Mouse (Mus musculus) embryonic facial prominence, embryonic 15.5 days (tissue): ENCODE results near the gene March6. TPM values are rescaled to one million over a fixed set of nuclear protein-coding genes. Genes with fewer than 3 reads are reported as not detected.
A peak's percentile ranks its signal among the peaks of the same experiment; 100 is the strongest.

Experiments used
- ATAC-seq: fragments of 200-750 bp; cut with Nextera tagmentation; 2 replicates; pipeline ENCODE4 v1.8.0; 2017; ENCODE audit warnings: low read depth, moderate TSS enrichment; ENCODE audit not compliant: insufficient number of reproducible peaks, low FRiP score, low TSS enrichment
- H3K27ac ChIP-seq: fragments of 300-500 bp; sonication (generic); replicated peaks from 2 replicates; pipeline ENCODE4 v1.5.1; 2015; ENCODE audit warnings: mild to moderate bottlenecking, inconsistent platforms
- H3K27me3 ChIP-seq: fragments of 300-500 bp; sonication (generic); 2 replicates; pipeline ENCODE4 v1.6.1; 2015; ENCODE audit warnings: inconsistent platforms
- H3K36me3 ChIP-seq: fragments of 300-500 bp; sonication (generic); 2 replicates; pipeline ENCODE4 v1.6.1; 2015; ENCODE audit warnings: mild to moderate bottlenecking, inconsistent platforms
- H3K4me1 ChIP-seq: fragments of 300-500 bp; sonication (generic); 2 replicates; pipeline ENCODE4 v1.6.1; 2015; ENCODE audit warnings: inconsistent platforms
- H3K4me2 ChIP-seq: fragments of 300-500 bp; sonication (generic); replicated peaks from 2 replicates; pipeline ENCODE4 v1.6.1; 2015; ENCODE audit warnings: mild to moderate bottlenecking, inconsistent platforms
- H3K4me3 ChIP-seq: fragments of 300-500 bp; sonication (generic); replicated peaks from 2 replicates; pipeline ENCODE4 v1.5.1; 2015; ENCODE audit warnings: mild to moderate bottlenecking, inconsistent platforms
- H3K9ac ChIP-seq: fragments of 300-500 bp; sonication (generic); 2 replicates; pipeline ENCODE4 v1.6.1; 2015; ENCODE audit warnings: inconsistent platforms
- H3K9me3 ChIP-seq: fragments of 300-500 bp; sonication (generic); replicated peaks from 2 replicates; pipeline ENCODE4 v1.6.1; 2016; ENCODE audit warnings: inconsistent platforms
- WGBS: fragments of 180-500 bp; shearing (Covaris S2); methylation state at CpG from one replicate; pipeline ENCODE4 v1.1.7; 2015; 5-methylcytosine and 5-hydroxymethylcytosine counted together
- polyA plus RNA-seq: library from polyadenylated mRNA; unstranded; fragments of >200 nt; fragmentation: Nextera tagmentation; extraction: Ambion mirVana; gene quantifications from 2 replicates; pipeline ENCODE4 v1.2.1, GENCODE M21; 2015

The March6 gene
- polyA plus RNA-seq, 1 experiment from 2014 or later = 24.5 TPM

DNA sequence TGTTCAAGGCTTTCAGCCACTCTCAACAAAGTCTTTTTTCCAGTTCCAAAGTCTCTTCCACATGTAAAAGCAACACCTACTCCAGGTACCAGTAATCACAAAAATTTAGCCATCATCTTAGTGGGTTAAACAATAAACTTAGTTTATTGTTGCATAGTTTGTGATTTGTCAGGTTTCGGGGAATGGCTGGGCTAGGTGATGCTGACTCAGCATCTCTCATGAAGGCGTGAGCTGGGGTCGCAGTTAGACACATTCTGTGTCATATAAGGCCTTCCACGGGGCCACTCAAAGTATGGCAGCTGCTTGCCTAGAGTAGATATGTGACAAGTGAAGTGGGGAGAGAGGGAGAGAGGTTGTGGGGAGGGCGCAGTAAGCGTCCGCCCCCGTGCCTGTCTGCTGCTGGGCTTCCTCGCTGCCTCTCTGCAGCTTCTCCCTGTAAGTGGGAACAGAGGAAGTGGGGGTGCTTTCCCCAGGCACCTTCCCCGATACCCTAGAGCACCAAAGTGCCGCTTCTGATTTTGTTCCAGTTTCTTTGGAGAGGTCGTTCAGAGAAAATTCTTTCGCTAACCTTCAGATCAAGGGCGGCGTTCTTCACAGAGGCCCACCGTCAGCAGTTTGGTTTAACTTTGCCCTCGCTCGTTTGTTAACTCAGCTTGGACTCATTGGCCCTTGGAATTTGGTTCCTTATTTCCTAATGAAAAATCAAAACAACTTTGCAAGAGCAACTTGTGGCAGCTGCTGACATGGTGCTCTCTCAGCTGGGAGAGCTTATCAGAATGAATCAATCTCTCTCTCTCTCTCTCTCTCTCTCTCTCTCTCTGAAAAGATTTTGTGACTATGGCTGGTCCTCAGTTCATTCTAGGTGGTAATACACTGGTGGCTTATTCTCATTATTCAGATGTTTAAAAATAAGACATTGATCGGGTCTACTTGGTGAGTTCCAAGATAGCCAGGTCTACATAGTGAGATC, 33.0 kb upstream of the March6 start:
- no peak overlapping the region for H3K4me3 ChIP-seq

DNA sequence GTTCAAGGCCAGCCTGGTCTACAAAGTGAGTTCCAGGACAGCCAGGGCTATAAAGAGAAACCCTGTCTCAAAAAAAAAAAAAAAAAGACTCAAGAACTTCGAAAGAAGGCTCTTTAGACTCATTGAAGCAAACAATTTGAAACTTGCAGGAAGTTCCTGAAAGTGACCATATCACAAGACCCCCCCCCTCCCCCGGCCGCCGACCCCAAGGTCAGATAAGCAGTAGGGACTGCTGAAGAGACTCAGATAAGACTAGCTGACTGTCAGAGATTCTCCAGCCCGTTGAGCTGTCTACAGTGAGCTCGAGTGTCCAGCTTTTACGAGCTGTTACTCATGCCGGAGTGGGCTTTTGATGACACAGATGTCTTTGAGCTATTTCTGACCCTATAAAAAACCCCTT, 32.0 kb upstream of the March6 start:
- no peak overlapping the region for H3K27ac ChIP-seq
- 0 out of 2 replicates have a peak, but pooled peaks cover 6% of the 10 kb centered on the region for H3K4me1 ChIP-seq
- H3K4me3 ChIP-seq = no peak overlapping the region
- WGBS = 81% methylated on average over 8 of the region's 8 CpGs
- H3K9ac ChIP-seq = no peak overlapping the region
- H3K27me3 ChIP-seq = no peaks in the 10 kb centered on the region
- H3K4me2 ChIP-seq = no peak overlapping the region
- no peaks in the 10 kb centered on the region for H3K9me3 ChIP-seq
- H3K36me3 ChIP-seq = no peaks in the 10 kb centered on the region
- ATAC-seq = no peak

More for the DNA sequence above, 33.0 kb upstream of the March6 start:
- WGBS = 52% methylated on average over 19 of the region's 19 CpGs
- no peak overlapping the region for H3K9ac ChIP-seq
- H3K36me3 ChIP-seq = no peaks in the 10 kb centered on the region
- H3K4me1 ChIP-seq = peaks cover 15% of the 10 kb centered on the region
- H3K27me3 ChIP-seq = no peaks in the 10 kb centered on the region
- ATAC-seq = no peak
- H3K27ac ChIP-seq = no peak overlapping the region
- no peak overlapping the region for H3K4me2 ChIP-seq
- H3K9me3 ChIP-seq = no peaks in the 10 kb centered on the region

DNA sequence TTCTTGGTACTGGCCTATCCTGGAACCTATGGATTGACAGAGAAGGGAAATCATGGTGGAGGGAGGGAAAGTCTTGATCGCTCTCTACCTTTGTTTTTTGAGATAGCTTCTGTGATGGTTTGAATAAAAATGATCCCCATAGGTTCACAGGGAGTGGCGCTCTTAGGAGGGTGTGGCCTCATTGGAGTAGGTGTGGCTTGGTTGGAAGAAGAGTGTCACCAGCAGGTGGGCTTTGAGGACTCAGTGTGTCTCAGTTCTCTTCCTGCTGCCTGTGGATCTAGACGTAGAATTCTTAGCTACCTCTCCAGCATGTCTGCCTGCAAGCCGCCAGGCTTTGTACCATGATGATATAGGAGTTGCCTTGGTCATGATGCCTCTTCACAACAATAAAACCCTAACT, 31.1 kb upstream of the March6 start:
- H3K4me2 ChIP-seq = no peak overlapping the region
- H3K4me3 ChIP-seq = no peak overlapping the region
- no peaks in the 10 kb centered on the region for H3K36me3 ChIP-seq
- no peak overlapping the region for H3K27ac ChIP-seq
- 0 out of 2 replicates have a peak, but pooled peaks cover 6% of the 10 kb centered on the region for H3K4me1 ChIP-seq
- H3K9me3 ChIP-seq = no peaks in the 10 kb centered on the region
- no peak overlapping the region for H3K9ac ChIP-seq
- H3K27me3 ChIP-seq = no peaks in the 10 kb centered on the region
- ATAC-seq = no peak
- 97% methylated on average over 4 of the region's 4 CpGs for WGBS

DNA sequence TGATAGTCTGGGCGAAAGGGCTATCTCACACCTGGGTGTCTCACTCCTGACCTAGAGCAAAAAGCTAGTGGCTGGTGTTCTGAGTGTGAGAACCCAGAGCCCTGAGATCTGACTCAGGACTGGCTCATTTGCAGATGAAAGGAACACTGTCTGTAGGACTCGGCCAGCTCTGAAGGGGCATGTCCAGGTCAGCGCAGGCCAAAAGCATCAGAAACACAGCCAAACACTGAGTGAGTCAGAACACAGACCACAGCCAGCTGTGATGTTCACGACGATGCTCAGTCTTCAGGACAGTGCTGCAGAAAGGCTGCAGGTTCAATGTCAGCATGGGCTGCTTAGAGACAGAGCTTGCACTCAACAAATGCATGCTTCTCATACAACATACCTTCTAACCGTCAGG, 30.5 kb upstream of the March6 start:
- ATAC-seq = no peak
- H3K27me3 ChIP-seq = no peaks in the 10 kb centered on the region
- no peak overlapping the region for H3K27ac ChIP-seq
- no peaks in the 10 kb centered on the region for H3K9me3 ChIP-seq
- H3K4me1 ChIP-seq = 0 out of 2 replicates have a peak, but pooled peaks cover 6% of the 10 kb centered on the region
- H3K4me3 ChIP-seq = no peak overlapping the region
- no peak overlapping the region for H3K4me2 ChIP-seq
- H3K9ac ChIP-seq = no peak overlapping the region
- H3K36me3 ChIP-seq = no peaks in the 10 kb centered on the region
- WGBS = 76% methylated on average over 6 of the region's 6 CpGs

DNA sequence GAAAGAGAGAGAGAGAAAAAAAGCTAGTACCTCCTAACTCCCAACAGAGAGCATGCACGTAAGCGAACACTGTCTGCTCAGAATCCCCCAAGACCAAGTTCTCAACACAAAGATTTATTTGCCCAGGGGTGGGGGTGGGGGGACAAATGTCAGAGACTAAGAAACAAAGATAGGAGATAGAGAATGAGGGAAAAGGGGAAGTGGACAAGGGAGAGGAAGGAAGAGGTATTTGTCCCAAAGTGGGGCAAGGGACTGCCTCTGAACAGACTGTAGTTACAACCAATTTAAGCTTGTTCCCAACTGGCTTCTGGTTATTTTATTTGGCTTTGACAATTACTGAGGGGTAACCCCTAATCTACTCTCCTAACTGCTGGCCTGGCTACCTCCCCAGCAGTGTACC, 24.0 kb upstream of the March6 start:
- WGBS = 88% methylated on average over 2 of the region's 2 CpGs
- Histone ChIP-seq H3K36me3 (no peaks in the 10 kb centered on the region), H3K4me2 (no peak overlapping the region), H3K27ac (no peak overlapping the region), H3K9me3 (no peaks in the 10 kb centered on the region), H3K4me3 (no peak overlapping the region), H3K9ac (no peak overlapping the region), H3K27me3 (no peaks in the 10 kb centered on the region), H3K4me1 (no peaks in the 10 kb centered on the region)
- ATAC-seq = no peak

DNA sequence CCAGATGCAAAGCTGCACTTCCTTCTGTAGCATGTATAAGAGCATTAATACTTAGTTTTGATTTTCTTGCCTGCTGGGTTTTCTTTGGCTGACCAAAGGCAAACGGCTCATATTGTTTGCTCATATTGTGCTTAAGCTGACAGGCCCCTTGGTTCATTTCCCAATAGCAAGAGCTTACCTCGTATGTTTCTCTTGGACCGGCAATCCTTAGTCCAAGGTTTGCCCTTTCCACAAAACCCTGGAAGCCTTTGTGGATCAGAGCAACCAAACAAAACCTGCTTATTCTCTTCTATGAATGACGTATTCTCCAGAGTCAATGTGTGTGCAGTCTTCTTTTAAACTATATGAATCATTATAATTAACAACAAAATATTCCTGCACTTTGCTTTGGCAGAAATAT, 19.5 kb upstream of the March6 start:
- no peaks in the 10 kb centered on the region for H3K4me1 ChIP-seq
- no peak overlapping the region for H3K4me2 ChIP-seq
- no peak for ATAC-seq
- no peak overlapping the region for H3K9ac ChIP-seq
- H3K27ac ChIP-seq = no peak overlapping the region
- 84% methylated on average over 4 of the region's 4 CpGs for WGBS
- H3K9me3 ChIP-seq = no peaks in the 10 kb centered on the region
- H3K27me3 ChIP-seq = no peaks in the 10 kb centered on the region
- no peaks in the 10 kb centered on the region for H3K36me3 ChIP-seq
- no peak overlapping the region for H3K4me3 ChIP-seq

DNA sequence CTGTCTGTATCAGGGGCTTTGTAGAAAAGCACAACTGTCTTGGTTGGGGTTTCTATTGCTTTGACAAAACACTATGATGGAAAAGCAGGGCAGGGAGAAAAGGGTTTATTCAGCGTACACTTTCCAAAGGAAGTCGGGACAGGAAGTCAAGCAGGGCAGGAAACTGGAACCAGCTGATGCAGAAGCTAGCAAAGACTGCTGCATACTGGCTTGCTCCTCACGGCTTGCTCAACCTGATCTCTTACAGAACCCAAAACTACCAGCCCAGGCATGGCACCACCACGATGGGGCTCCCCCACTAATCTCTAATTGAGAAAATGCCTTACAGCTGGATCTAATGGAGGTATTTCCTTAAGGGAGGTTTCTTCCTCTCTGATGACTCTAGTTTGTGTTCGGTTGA, 16.6 kb upstream of the March6 start:
- no peaks in the 10 kb centered on the region for H3K9me3 ChIP-seq
- 27% methylated on average over 5 of the region's 5 CpGs for WGBS
- H3K4me2 ChIP-seq = no peak overlapping the region
- H3K9ac ChIP-seq = no peak overlapping the region
- H3K27ac ChIP-seq = no peak overlapping the region
- peaks cover 2% of the 10 kb centered on the region for H3K4me1 ChIP-seq
- H3K36me3 ChIP-seq = no peaks in the 10 kb centered on the region
- no peaks in the 10 kb centered on the region for H3K27me3 ChIP-seq
- no peak overlapping the region for H3K4me3 ChIP-seq
- ATAC-seq = no peak

DNA sequence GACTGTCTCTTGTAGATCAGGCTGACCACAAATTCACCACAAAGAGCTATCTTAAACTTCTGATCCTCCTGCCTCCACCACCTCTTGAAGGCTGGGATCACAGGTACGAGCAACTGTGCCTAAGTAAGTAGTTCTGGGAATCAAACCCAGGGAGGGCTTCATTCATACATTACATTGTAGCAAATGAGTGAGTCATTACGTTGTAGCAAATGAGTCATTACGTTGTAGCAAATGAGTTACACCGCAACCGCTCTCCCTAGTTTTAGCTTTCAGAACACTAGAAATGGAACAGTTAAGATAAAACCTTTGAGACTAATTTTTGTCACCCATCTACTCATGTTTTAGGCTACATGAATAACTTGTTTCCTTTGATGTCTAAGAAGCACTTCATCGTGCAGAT, 15.4 kb upstream of the March6 start:
- 78% methylated on average over 6 of the region's 6 CpGs for WGBS
- H3K9me3 ChIP-seq = no peaks in the 10 kb centered on the region
- no peak for ATAC-seq
- H3K36me3 ChIP-seq = no peaks in the 10 kb centered on the region
- H3K9ac ChIP-seq = no peak overlapping the region
- no peak overlapping the region for H3K27ac ChIP-seq
- no peak overlapping the region for H3K4me3 ChIP-seq
- H3K27me3 ChIP-seq = no peaks in the 10 kb centered on the region
- peaks cover 12% of the 10 kb centered on the region for H3K4me1 ChIP-seq
- no peak overlapping the region for H3K4me2 ChIP-seq

DNA sequence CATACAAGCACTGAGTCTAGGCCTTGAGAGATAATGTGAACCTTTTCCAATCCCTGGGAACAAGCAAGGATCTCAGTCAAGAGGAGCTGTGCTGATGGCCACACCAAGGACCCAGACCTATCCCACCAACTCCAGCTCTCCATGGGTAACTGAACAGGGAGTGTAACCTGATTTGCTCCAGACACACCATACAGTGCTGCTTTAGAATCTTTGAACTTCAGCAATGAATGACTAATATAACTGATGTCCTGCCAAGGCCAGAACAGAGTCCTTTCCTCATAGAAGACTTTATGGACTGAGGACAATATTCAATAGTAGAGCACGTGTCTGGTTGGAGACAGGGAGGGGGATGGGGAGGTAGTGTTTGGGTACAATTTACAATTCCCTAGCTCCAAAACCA, 14.2 kb upstream of the March6 start:
- Histone ChIP-seq H3K4me3 (no peak overlapping the region), H3K4me1 (peaks cover 12% of the 10 kb centered on the region), H3K36me3 (no peaks in the 10 kb centered on the region), H3K9me3 (no peaks in the 10 kb centered on the region), H3K27ac (no peak overlapping the region), H3K27me3 (no peaks in the 10 kb centered on the region), H3K9ac (no peak overlapping the region), H3K4me2 (no peak overlapping the region)
- ATAC-seq = no peak
- WGBS = 72% methylated on average over 1 of the region's 1 CpGs

DNA sequence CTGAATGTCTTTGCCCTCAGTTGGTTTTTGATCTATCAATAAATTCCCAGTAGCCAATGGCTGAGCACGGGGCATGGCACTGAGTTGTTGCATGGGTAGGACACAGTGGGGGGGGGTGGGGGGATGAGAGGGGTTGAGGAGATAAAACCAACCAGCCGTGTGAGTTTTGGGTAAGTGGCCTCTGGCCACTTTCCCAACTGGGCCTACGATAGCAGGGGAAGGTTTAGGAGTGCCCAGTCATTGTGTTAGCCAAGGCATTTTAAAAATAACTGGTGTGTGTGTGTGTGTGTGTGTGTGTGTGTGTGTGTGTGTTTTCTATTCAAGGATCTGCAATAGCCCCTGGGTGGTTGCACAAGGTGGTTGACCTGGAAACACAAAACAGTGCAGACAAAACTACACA, 12.4 kb upstream of the March6 start:
- Histone ChIP-seq H3K36me3 (no peaks in the 10 kb centered on the region), H3K27me3 (no peaks in the 10 kb centered on the region), H3K4me2 (no peak overlapping the region), H3K9me3 (no peaks in the 10 kb centered on the region), H3K27ac (no peak overlapping the region), H3K4me3 (no peak overlapping the region), H3K4me1 (peaks cover 12% of the 10 kb centered on the region), H3K9ac (no peak overlapping the region)
- ATAC-seq = no peak
- 18% methylated on average over 3 of the region's 3 CpGs for WGBS

DNA sequence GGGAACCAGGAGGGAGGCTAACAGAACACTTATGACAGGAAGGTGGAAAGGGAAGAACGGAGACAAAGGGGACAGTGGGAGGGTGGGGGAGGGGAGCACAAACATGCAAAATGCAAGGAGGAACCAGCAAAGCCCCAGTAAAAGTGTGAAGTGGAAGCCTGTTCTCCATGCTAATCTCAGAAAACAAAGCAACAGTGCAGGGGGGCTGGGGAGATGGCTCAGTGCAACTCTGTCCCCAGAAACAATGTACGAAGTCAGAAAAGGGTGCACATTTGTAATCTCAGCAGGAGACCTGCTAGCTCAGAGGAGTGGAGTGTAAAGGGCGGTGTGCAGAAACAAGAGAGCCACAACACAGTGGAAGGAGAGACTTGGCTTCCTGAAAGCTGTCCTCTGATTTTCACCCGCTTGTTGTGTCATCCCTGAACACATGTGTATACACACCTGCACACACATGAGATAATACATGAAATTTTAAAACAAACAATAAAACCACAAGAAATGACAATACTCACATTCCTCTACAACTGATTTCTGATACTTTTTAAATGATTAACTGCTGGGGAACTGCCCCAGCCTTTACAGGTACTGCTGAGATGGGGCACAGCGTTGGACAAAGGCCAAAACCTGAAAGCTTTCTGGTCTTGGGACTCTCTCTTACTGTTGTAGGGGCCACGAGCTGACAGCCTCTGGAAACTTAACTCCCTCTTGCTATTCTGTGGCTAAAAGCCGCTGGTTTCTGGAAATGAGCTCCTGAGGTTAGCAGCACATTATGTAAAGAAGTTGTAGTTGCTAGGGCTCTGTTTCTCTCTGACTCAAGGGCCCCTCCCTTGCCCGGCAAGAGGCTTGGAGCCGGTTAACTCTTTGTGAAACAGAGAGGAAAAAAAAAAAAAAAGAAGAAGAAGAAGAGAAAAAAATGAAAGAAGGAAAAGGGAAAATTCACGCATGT, 11.4 kb upstream of the March6 start:
- Histone ChIP-seq H3K36me3 (no peaks in the 10 kb centered on the region), H3K4me3 (no peak overlapping the region), H3K27ac (peak overlapping the region; percentile 55), H3K9me3 (no peaks in the 10 kb centered on the region), H3K4me2 (no peak overlapping the region), H3K27me3 (no peaks in the 10 kb centered on the region), H3K9ac (no peak overlapping the region), H3K4me1 (peaks cover 12% of the 10 kb centered on the region)
- WGBS = 13% methylated on average over 10 of the region's 10 CpGs
- ATAC-seq = peak; percentile 56; the same call in 1 of the 2 replicates
